Mouse (Mus musculus) liver, postnatal 0 days (tissue): ENCODE results near the gene Hnrnpul1.

Experiments
- CTCF ChIP-seq: sonication (generic); IDR thresholded peaks from 2 replicates; pipeline ENCODE4 v1.5.1; 2016; ENCODE audit warnings: antibody characterized with exemption, low read depth
- EP300 ChIP-seq: IDR thresholded peaks from 2 replicates; pipeline ENCODE4 v1.6.1; 2016; ENCODE audit warnings: antibody characterized with exemption, low read depth, mild to moderate bottlenecking

- TF ChIP-seq EP300 = no peak
- no peak for TF ChIP-seq CTCF
Observed at GRCm38 (mm10) chr7:25780021-25780420, 25.5 kb upstream of the Hnrnpul1 start.
